In genomic region chr13:29609441-29609840, GRCm38 (mm10) we compare ENCODE assay signal across 19 mouse cellular contexts.
A peak's percentile ranks its signal among the peaks of the same experiment; 100 is the strongest.
DNase-seq lines count a peak whose midpoint lies in the region; ATAC-seq lines count a peak whose summit lies in the region.
"Had no signal": no experiment of that assay in that cellular context is flagged by ENCODE, and none has a peak within 500 bp of the region (broad histone marks: within the 10 kb centered on the region; RNA-seq: fewer than 3 reads in every experiment).

No protein-coding gene starts in this region.

- peaks cover 19 to 37% of the 10 kb centered on the region in 2 experiments for H3K4me1 ChIP-seq in heart, embryonic 14.5 days (ENCODE audit: control insufficient read depth in 2 of 2, insufficient read depth in 2 of 2, low read length in 2 of 2)
- H3K4me1 ChIP-seq in midbrain, embryonic 11.5 days (ENCODE audit: control insufficient read depth, insufficient read depth, low read length), result peaks cover 10% of the 10 kb centered on the region
- peaks cover 23% of the 10 kb centered on the region for H3K4me1 ChIP-seq in midbrain, embryonic 16.5 days (ENCODE audit: control insufficient read depth, insufficient read depth, low read length)
- peaks cover 32% of the 10 kb centered on the region for H3K4me1 ChIP-seq in forebrain, embryonic 15.5 days
- H3K4me1 ChIP-seq in midbrain, embryonic 14.5 days (ENCODE audit: control insufficient read depth, insufficient read depth, low read length), result peaks cover 26% of the 10 kb centered on the region

- intact Hi-C loops in heart, postnatal 36 days (cut with DNase I), result loop anchor here (5.0 to 10.0 kb wide), 3 partner anchors 223 to 1195 kb away; no protein-coding TSS in a partner anchor

- H3K27me3 ChIP-seq in heart, embryonic 14.5 days (ENCODE audit: control insufficient read depth, insufficient read depth, low read length), result no peaks in the 10 kb centered on the region
- H3K27me3 ChIP-seq in midbrain, embryonic 11.5 days (ENCODE audit: control insufficient read depth, insufficient read depth, low read length), result no peaks in the 10 kb centered on the region
- no peaks in the 10 kb centered on the region for H3K27me3 ChIP-seq in midbrain, embryonic 16.5 days (ENCODE audit: control insufficient read depth, insufficient read depth, low read depth, low read length)
- H3K27me3 ChIP-seq in forebrain, embryonic 15.5 days, result no peaks in the 10 kb centered on the region
- H3K27me3 ChIP-seq in midbrain, embryonic 14.5 days (ENCODE audit: control insufficient read depth, insufficient read depth, low read length), result no peaks in the 10 kb centered on the region
- H3K27me3 ChIP-seq: CH12.LX; intestine, embryonic 15.5 days had no signal

- H3K27ac ChIP-seq in heart, embryonic 14.5 days (replicated peaks in 1 of 2; ENCODE audit: control insufficient read depth in 1 of 2, insufficient read depth in 1 of 2, low read depth in 2 of 2, low read length in 2 of 2), result peak overlapping the region; percentile 45 to 78; a peak in 1 of 4 replicates
- peak overlapping the region; percentile 15 for H3K27ac ChIP-seq in midbrain, embryonic 11.5 days (ENCODE audit: low read depth, low read length)
- H3K27ac ChIP-seq in midbrain, embryonic 16.5 days (ENCODE audit: low read length), result no peak overlapping the region
- peak overlapping the region; percentile 96 for H3K27ac ChIP-seq in forebrain, embryonic 15.5 days (replicated peaks)
- peak overlapping the region; percentile 21; the same call in 1 of the 2 replicates for H3K27ac ChIP-seq in midbrain, embryonic 14.5 days (replicated peaks; ENCODE audit: low read depth, low read length)
- H3K27ac ChIP-seq: stomach, postnatal 0 days had no signal

- no peaks in the 10 kb centered on the region for H3K9me3 ChIP-seq in heart, embryonic 14.5 days (ENCODE audit: control insufficient read depth, low read length)
- H3K9me3 ChIP-seq in midbrain, embryonic 11.5 days (ENCODE audit: control insufficient read depth, low read length), result no peaks in the 10 kb centered on the region
- no peaks in the 10 kb centered on the region for H3K9me3 ChIP-seq in midbrain, embryonic 16.5 days (replicated peaks; ENCODE audit: control insufficient read depth, low read length, poor library complexity, severe bottlenecking)
- no peaks in the 10 kb centered on the region for H3K9me3 ChIP-seq in forebrain, embryonic 15.5 days
- no peaks in the 10 kb centered on the region for H3K9me3 ChIP-seq in midbrain, embryonic 14.5 days (ENCODE audit: control insufficient read depth, low read length)
- H3K9me3 ChIP-seq: intestine, embryonic 15.5 days had no signal

- ATAC-seq in heart, embryonic 14.5 days (ENCODE audit: insufficient number of reproducible peaks, insufficient read depth, low FRiP score, low read depth), result no peak
- ATAC-seq in midbrain, embryonic 11.5 days (ENCODE audit: low FRiP score), result no peak
- no peak for ATAC-seq in midbrain, embryonic 16.5 days
- ATAC-seq in forebrain, embryonic 15.5 days (replicated peaks), result 0 out of 2 replicates have a peak, but pooled peaks have one; percentile 12
- no peak for ATAC-seq in midbrain, embryonic 14.5 days (ENCODE audit: low FRiP score, low TSS enrichment)

- H3K4me3 ChIP-seq in heart, embryonic 14.5 days (ENCODE audit: control insufficient read depth in 1 of 2, insufficient read depth in 1 of 2, low read depth in 1 of 2, low read length in 2 of 2), result no peak overlapping the region
- H3K4me3 ChIP-seq in midbrain, embryonic 11.5 days (ENCODE audit: low read depth, low read length), result no peak overlapping the region
- no peak overlapping the region for H3K4me3 ChIP-seq in midbrain, embryonic 16.5 days (ENCODE audit: low read depth, low read length)
- no peak overlapping the region for H3K4me3 ChIP-seq in forebrain, embryonic 15.5 days
- H3K4me3 ChIP-seq in midbrain, embryonic 14.5 days (replicated peaks; ENCODE audit: low read depth, low read length), result no peak overlapping the region
- H3K4me3 ChIP-seq: intestine, embryonic 15.5 days had no signal

- no peaks in the 10 kb centered on the region for H3K36me3 ChIP-seq in heart, embryonic 14.5 days (ENCODE audit: control insufficient read depth, insufficient read depth, low read length)
- no peaks in the 10 kb centered on the region for H3K36me3 ChIP-seq in midbrain, embryonic 11.5 days (ENCODE audit: control insufficient read depth, insufficient read depth, low read length)
- no peaks in the 10 kb centered on the region for H3K36me3 ChIP-seq in midbrain, embryonic 16.5 days (ENCODE audit: control insufficient read depth, insufficient read depth, low read length)
- H3K36me3 ChIP-seq in forebrain, embryonic 15.5 days, result no peaks in the 10 kb centered on the region
- H3K36me3 ChIP-seq in midbrain, embryonic 14.5 days (ENCODE audit: control insufficient read depth, insufficient read depth, low read length), result no peaks in the 10 kb centered on the region
- H3K36me3 ChIP-seq: intestine, embryonic 15.5 days had no signal

- no peak for DNase-seq in heart, postnatal 36 days
- peak; percentile 84 for DNase-seq in midbrain, embryonic 11.5 days (ENCODE audit: low spot score, missing footprints)
- no peak for DNase-seq in midbrain, embryonic 14.5 days
- no peak for DNase-seq in urinary bladder, postnatal 14 days (ENCODE audit: low spot score)
- no peak for DNase-seq in adrenal gland, postnatal 36 days
- DNase-seq: adrenal gland, adult 2 months; cerebellum, adult 11 months; cerebellum, postnatal 36 days; heart, postnatal 14 days; lung, adult 2 months; lung, postnatal 36 days; right cerebral cortex, postnatal 25 days; thymus, postnatal 14 days had no signal

- WGBS in heart, embryonic 14.5 days, result 76% methylated on average over 5 of the region's 5 CpGs
- 72% methylated on average over 5 of the region's 5 CpGs for WGBS in midbrain, embryonic 11.5 days
- 47% methylated on average over 5 of the region's 5 CpGs for WGBS in midbrain, embryonic 16.5 days
- WGBS in forebrain, embryonic 15.5 days, result 23% methylated on average over 5 of the region's 5 CpGs
- WGBS in midbrain, embryonic 14.5 days, result 52% methylated on average over 5 of the region's 5 CpGs

- no peak overlapping the region for H3K4me2 ChIP-seq in heart, embryonic 14.5 days (ENCODE audit: low read length)
- no peak overlapping the region for H3K4me2 ChIP-seq in midbrain, embryonic 11.5 days
- no peak overlapping the region for H3K4me2 ChIP-seq in midbrain, embryonic 16.5 days (ENCODE audit: low read length)
- H3K4me2 ChIP-seq in forebrain, embryonic 15.5 days (replicated peaks), result no peak overlapping the region
- H3K4me2 ChIP-seq in midbrain, embryonic 14.5 days (ENCODE audit: low read length), result no peak overlapping the region
- H3K4me2 ChIP-seq: intestine, embryonic 15.5 days had no signal

- H3K9ac ChIP-seq in heart, embryonic 14.5 days (ENCODE audit: low read length), result no peak overlapping the region
- H3K9ac ChIP-seq in midbrain, embryonic 11.5 days (ENCODE audit: low read length), result no peak overlapping the region
- no peak overlapping the region for H3K9ac ChIP-seq in midbrain, embryonic 16.5 days (ENCODE audit: low read depth, low read length)
- no peak overlapping the region for H3K9ac ChIP-seq in forebrain, embryonic 15.5 days (replicated peaks)
- H3K9ac ChIP-seq in midbrain, embryonic 14.5 days (replicated peaks; ENCODE audit: low read length), result no peak overlapping the region
- H3K9ac ChIP-seq: intestine, embryonic 15.5 days had no signal
